Mouse (Mus musculus) limb, embryonic 12.5 days (tissue): Measurements from ENCODE around the gene Timm17a. TPM values are rescaled to one million over a fixed set of nuclear protein-coding genes. Genes with fewer than 3 reads are reported as not detected.

Experiments
- ATAC-seq: fragments of 200-750 bp; cut with Nextera tagmentation; 2 replicates; pipeline ENCODE4 v1.8.0; 2017; ENCODE audit warnings: low read depth, moderate TSS enrichment; ENCODE audit not compliant: insufficient number of reproducible peaks, insufficient read depth, low FRiP score, low TSS enrichment
- H3K27ac ChIP-seq: fragments of 300-500 bp; sonication (generic); 2 replicates; pipeline ENCODE4 v1.5.1; 2016; ENCODE audit warnings: mild to moderate bottlenecking, moderate library complexity
- H3K27me3 ChIP-seq: fragments of 300-500 bp; sonication (generic); 2 replicates; pipeline ENCODE4 v1.6.1; 2016; ENCODE audit warnings: mild to moderate bottlenecking, moderate library complexity
- H3K36me3 ChIP-seq: fragments of 300-500 bp; sonication (generic); 2 replicates; pipeline ENCODE4 v1.6.1; 2016; ENCODE audit warnings: mild to moderate bottlenecking, moderate library complexity
- H3K4me1 ChIP-seq: fragments of 300-500 bp; sonication (generic); replicated peaks from 2 replicates; pipeline ENCODE4 v1.6.1; 2016
- H3K4me2 ChIP-seq: fragments of 300-500 bp; sonication (generic); 2 replicates; pipeline ENCODE4 v1.6.1; 2016; ENCODE audit warnings: mild to moderate bottlenecking, moderate library complexity
- H3K4me3 ChIP-seq: fragments of 300-500 bp; sonication (generic); replicated peaks from 2 replicates; pipeline ENCODE4 v1.5.1; 2016; ENCODE audit warnings: mild to moderate bottlenecking
- H3K9ac ChIP-seq: fragments of 300-500 bp; sonication (generic); replicated peaks from 2 replicates; pipeline ENCODE4 v1.6.1; 2016; ENCODE audit warnings: mild to moderate bottlenecking, moderate library complexity
- H3K9me3 ChIP-seq: fragments of 300-500 bp; sonication (generic); 2 replicates; pipeline ENCODE4 v1.6.1; 2016; ENCODE audit warnings: mild to moderate bottlenecking, moderate library complexity
- WGBS: fragments of 180-500 bp; shearing (Covaris S2); methylation state at CpG from one replicate; pipeline ENCODE4 v1.1.7; 2016; 5-methylcytosine and 5-hydroxymethylcytosine counted together
- polyA plus RNA-seq: library from polyadenylated mRNA; unstranded; fragments of >200 nt; fragmentation: Nextera tagmentation; extraction: Ambion mirVana; gene quantifications from 2 replicates; pipeline ENCODE4 v1.2.1, GENCODE M21; 2016

The Timm17a gene
- polyA plus RNA-seq, result 193 and 194 TPM in 2 replicates

DNA sequence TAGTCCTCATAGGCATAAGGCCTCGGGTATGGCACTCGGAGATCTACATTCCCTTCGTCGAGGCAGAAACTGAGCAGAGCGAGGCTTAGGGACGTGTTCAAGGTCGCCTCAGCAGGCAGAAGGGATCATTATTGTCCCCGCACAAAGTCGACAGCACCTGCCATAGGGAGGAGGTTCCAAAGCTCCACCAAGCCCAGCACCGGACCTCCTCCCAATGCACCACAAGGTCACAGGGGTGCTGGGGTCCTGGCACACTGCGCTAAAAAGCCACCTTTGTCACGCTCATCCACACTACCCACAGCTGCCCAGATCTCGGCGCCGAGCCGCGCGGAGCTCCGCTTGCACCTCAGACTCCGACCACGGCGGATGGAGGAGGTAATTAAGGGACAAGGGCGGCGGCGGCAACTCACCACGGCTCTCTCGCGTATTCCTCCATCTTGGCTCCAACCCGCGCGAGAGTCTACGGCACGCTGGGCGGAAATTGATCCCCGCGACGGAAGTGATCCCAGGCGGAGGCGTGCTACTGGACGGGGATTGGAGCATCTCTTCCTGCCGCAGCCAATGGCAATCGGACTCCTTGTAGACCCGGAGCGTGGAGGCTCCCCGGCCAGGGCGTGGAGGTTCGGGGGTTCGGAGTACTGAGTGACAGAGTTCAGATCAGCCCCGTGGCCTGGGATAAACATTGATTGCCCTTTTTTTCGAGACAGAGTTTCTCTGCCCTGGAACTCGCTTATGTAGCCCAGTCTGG is at the start of gene Timm17a:
Gene Timm17a (minus strand): TSS at position 495 of the 748 bp plus-strand sequence.
- H3K9me3 ChIP-seq, result no peaks in the 10 kb centered on the region
- H3K27ac ChIP-seq, result peak within 1 kb of the TSS; percentile 90
- peak within 1 kb of the TSS; percentile 88 for H3K4me3 ChIP-seq
- peak; percentile 97 for ATAC-seq
- H3K36me3 ChIP-seq, result peaks cover 26% of the 10 kb centered on the region
- peaks cover 17% of the 10 kb centered on the region for H3K4me1 ChIP-seq
- peak within 1 kb of the TSS; percentile 96 for H3K9ac ChIP-seq
- H3K27me3 ChIP-seq, result no peaks in the 10 kb centered on the region
- H3K4me2 ChIP-seq, result peak within 1 kb of the TSS; percentile 87
- WGBS, result under 1% methylated on average over 51 of the region's 51 CpGs

DNA sequence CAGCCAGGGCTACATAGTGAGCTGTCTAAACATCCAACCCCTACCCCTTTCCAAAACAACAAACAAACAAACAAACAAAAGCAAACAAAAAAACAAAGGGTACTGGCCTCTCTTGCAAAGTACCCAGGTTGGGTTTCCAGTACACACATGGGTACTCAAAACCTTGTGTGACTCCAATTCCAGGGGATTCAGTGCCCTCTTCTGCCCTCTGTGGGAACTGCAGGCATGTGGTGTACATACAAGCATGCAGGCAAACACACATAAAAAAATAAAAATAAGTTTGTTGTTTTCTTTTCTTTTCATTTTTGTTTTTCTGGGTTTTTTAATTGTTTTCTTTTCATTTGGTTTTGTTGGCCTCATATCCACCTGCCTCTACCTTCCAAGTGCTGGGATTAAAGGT is 48.5 kb upstream of the Timm17a start:
- no peaks in the 10 kb centered on the region for H3K36me3 ChIP-seq
- H3K4me3 ChIP-seq, result no peak overlapping the region
- H3K9me3 ChIP-seq, result peaks cover 5% of the 10 kb centered on the region; the same call in 1 of the 2 replicates
- no peak overlapping the region for H3K4me2 ChIP-seq
- H3K9ac ChIP-seq, result no peak overlapping the region
- no peaks in the 10 kb centered on the region for H3K27me3 ChIP-seq
- no peak overlapping the region for H3K27ac ChIP-seq
- H3K4me1 ChIP-seq, result no peaks in the 10 kb centered on the region
- ATAC-seq, result no peak

DNA sequence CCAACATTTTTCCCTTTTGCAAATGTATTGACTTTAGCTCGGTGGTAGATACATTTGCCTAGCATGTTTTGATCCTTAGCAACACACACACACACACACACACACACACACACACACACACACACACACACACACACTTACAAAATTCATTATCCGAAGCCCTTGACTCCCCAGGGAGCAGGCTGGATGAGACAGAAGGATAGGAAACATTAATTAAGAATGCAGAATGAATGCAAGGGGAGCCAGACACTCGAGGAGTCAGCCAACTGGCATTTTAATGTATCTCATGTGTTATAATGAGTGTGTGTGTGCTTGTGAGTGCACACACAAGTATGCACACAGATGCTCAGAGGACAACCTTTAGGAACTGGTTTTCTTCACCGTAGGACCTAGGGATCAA is 47.9 kb upstream of the Timm17a start:
- H3K9ac ChIP-seq, result no peak overlapping the region

DNA sequence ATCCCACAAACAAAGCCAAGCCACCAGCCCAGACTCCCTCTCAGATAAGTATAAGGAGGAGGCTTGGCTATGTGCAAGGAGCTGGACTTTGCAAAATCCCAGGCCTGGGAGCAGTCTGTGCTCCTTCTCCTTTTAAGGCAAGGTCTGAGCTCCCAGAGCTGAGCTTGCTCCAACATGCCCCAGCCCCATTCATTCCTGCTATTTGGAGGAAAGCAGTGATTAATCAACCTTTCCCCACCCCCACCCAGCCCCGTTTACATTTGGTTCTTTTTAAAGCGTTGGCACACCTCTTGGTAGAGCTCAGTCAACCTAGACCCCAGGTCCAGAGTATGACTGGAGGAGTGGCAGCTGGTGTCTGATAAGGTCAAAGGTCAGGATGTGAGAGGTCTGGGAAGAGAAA is 45.5 kb upstream of the Timm17a start:
- no peak overlapping the region for H3K4me2 ChIP-seq

More for the DNA sequence above, 47.9 kb upstream of the Timm17a start:
- no peak overlapping the region for H3K4me2 ChIP-seq
- H3K27ac ChIP-seq, result no peak overlapping the region
- H3K4me1 ChIP-seq, result no peaks in the 10 kb centered on the region
- H3K4me3 ChIP-seq, result no peak overlapping the region
- H3K36me3 ChIP-seq, result no peaks in the 10 kb centered on the region
- 87% methylated on average over 4 of the region's 4 CpGs for whole genome bisulfite sequencing
- H3K9me3 ChIP-seq, result peaks cover 5% of the 10 kb centered on the region; the same call in 1 of the 2 replicates
- H3K27me3 ChIP-seq, result no peaks in the 10 kb centered on the region
- ATAC-seq, result no peak

DNA sequence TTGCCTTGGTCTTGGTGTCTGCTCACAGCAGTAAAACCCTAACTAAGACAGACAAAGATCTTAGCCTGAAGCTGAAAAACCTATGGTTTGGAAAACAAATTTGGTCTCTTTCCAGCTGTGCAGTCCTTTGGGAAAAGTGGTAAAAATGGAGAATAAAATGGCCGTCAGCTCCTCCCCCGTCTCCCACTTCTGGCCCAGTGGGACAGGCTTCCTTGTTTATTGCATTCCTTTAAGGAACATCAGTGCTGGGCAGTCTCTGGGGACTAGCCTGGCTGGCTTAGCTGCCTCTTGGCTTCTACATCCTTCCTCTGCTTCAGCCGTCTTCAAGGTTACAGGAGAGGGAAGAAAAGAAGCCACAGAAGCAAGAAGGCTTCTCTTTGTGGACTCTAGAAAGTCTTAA is 38.4 kb upstream of the Timm17a start:
- Histone ChIP-seq H3K27me3 (no peaks in the 10 kb centered on the region), H3K4me3 (no peak overlapping the region), H3K27ac (no peak overlapping the region), H3K9me3 (no peaks in the 10 kb centered on the region), H3K9ac (no peak overlapping the region), H3K4me1 (peaks cover 3% of the 10 kb centered on the region; the same call in 1 of the 2 replicates), H3K36me3 (no peaks in the 10 kb centered on the region), H3K4me2 (no peak overlapping the region)
- ATAC-seq, result no peak
- WGBS, result 53% methylated on average over 3 of the region's 3 CpGs

More for the DNA sequence above, 45.5 kb upstream of the Timm17a start:
- no peak for ATAC-seq
- Histone ChIP-seq H3K9me3 (peaks cover 5% of the 10 kb centered on the region; the same call in 1 of the 2 replicates), H3K4me3 (no peak overlapping the region), H3K27ac (no peak overlapping the region), H3K27me3 (no peaks in the 10 kb centered on the region), H3K4me1 (no peaks in the 10 kb centered on the region), H3K9ac (no peak overlapping the region), H3K36me3 (no peaks in the 10 kb centered on the region)
- WGBS, result 11% methylated on average over 2 of the region's 2 CpGs

DNA sequence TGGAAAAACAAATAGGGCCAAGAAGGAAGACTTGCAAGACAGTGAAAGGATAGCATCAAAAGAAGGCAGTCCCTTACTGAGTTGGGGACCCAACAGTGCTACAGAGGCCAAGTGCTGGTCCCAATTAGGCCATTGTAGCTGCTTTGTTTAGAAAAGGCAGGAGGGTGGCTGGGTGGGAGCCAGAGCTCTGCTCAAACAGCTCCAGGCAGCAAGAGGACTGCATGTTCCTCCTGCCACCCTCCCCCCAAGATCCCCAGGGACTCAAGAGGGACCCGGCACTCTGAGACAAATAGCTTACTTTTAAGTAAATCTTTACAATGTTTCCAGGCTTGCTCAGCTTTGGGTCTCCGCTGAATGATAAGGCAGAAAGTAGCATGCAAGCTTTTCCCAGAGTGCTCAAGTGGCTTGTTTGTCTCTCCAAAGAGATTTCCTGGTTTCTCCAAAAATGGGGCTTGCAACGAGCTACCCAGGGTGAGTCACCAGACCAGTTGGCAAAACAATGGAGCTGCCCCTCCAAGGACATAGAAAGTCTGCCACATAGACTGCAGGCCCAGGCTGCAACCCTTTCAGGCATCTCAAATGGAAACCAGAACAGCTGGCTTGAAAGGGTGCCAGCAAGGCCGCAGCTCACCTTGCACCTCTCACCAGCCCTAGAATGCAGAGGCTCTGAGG is 34.1 kb upstream of the Timm17a start:
- Histone ChIP-seq H3K9ac (no peak overlapping the region), H3K27me3 (no peaks in the 10 kb centered on the region), H3K4me3 (no peak overlapping the region), H3K4me1 (peaks cover 3% of the 10 kb centered on the region; the same call in 1 of the 2 replicates), H3K9me3 (no peaks in the 10 kb centered on the region), H3K27ac (no peak overlapping the region), H3K4me2 (no peak overlapping the region), H3K36me3 (no peaks in the 10 kb centered on the region)
- WGBS, result 55% methylated on average over 4 of the region's 4 CpGs
- ATAC-seq, result no peak

DNA sequence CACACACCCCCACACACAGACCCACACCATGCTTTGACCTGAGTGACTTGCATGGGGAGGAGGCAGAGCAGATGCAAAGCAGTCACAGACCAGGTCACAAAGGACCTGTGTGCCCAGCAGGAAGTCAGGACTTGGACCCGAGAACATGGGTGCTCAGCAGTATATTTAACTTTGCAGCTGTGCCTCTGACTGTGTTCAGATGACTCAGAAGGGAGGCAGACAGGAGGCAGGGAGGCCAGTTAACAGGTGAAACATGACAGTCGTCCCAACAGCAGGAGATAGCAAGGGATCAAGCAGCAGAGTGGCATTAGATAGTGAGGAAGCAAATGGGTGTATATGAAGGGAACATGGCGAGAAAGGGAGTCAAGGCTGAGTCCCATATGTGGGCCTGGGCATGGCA is 33.3 kb upstream of the Timm17a start:
- no peak for ATAC-seq
- Histone ChIP-seq H3K4me3 (no peak overlapping the region), H3K36me3 (no peaks in the 10 kb centered on the region), H3K4me1 (peaks cover 3% of the 10 kb centered on the region; the same call in 1 of the 2 replicates), H3K9me3 (no peaks in the 10 kb centered on the region), H3K9ac (no peak overlapping the region), H3K27ac (no peak overlapping the region), H3K27me3 (no peaks in the 10 kb centered on the region), H3K4me2 (no peak overlapping the region)
- 76% methylated on average over 3 of the region's 3 CpGs for WGBS

DNA sequence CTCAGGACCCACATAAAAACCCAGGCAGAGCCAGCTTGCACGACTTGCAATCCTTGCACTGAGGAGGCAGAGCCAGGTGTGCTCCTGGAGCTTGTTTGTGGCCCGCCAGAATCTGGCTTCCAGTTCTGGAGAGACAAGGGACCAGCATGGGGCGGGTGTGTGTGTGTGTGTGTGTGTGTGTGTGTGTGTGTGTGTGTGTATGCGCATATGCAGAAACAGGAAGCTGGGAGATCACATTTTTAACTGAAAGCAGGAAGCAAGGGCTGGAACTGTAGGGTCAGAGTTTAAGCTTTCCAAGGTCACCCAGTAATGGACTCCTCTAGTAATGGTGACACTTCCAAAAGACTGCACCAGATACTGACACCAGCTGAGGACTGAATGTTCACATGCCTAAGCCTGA is 30.4 kb upstream of the Timm17a start:
- Histone ChIP-seq H3K27ac (no peak overlapping the region), H3K4me2 (no peak overlapping the region), H3K4me3 (no peak overlapping the region), H3K4me1 (peaks cover 3% of the 10 kb centered on the region; the same call in 1 of the 2 replicates), H3K27me3 (no peaks in the 10 kb centered on the region), H3K9me3 (no peaks in the 10 kb centered on the region), H3K36me3 (no peaks in the 10 kb centered on the region), H3K9ac (no peak overlapping the region)
- no peak for ATAC-seq
- 55% methylated on average over 4 of the region's 4 CpGs for WGBS

DNA sequence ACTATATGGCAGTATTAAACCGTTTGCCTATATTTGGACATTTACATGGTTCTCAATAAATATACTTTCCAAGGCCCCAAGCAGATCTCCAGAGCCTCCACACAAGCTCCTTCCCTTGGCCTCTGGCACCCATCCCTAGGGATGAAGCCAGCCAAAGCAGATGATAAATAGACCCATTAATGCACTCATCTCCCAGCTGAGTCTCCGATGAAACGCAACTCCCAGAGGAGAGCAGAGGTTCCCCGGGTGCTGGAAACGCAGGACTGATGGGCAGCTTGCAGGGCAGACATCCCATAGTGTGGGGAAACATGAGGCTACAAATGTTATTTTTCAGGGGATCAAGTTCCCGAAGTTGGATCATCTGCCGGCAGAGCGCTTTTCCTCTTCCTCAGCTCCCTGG is 28.4 kb upstream of the Timm17a start:
- H3K36me3 ChIP-seq, result no peaks in the 10 kb centered on the region
- WGBS, result 82% methylated on average over 8 of the region's 8 CpGs
- H3K27me3 ChIP-seq, result no peaks in the 10 kb centered on the region
- no peak overlapping the region for H3K4me2 ChIP-seq
- H3K9me3 ChIP-seq, result no peaks in the 10 kb centered on the region
- no peak overlapping the region for H3K27ac ChIP-seq
- no peak overlapping the region for H3K9ac ChIP-seq
- H3K4me1 ChIP-seq, result no peaks in the 10 kb centered on the region
- H3K4me3 ChIP-seq, result no peak overlapping the region
- no peak for ATAC-seq

DNA sequence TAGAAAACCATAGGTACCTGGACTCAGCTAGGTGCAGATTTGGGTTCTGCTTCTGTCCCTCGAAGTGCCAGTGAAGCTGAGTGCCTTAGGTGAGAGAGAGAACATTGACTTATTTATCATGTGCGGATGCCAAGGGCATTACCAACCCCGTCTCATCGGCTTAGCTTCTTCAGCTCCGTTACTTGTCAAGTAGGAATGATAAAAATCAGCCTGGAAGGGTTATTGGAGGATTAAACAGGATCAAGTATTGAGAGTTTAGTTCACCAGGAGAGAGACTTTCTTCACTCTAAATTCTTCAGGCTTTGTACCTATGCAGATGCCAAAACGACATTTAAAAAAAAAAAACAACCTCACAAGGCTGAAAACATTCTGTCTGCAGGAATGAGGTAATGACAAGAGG is 17.0 kb upstream of the Timm17a start:
- H3K9ac ChIP-seq, result no peak overlapping the region
- ATAC-seq, result no peak
- H3K27ac ChIP-seq, result no peak overlapping the region
- H3K36me3 ChIP-seq, result no peaks in the 10 kb centered on the region
- no peaks in the 10 kb centered on the region for H3K9me3 ChIP-seq
- H3K4me2 ChIP-seq, result no peak overlapping the region
- H3K4me3 ChIP-seq, result no peak overlapping the region
- H3K4me1 ChIP-seq, result peaks cover 5% of the 10 kb centered on the region; the same call in 1 of the 2 replicates
- H3K27me3 ChIP-seq, result peaks cover 4% of the 10 kb centered on the region; the same call in 1 of the 2 replicates
- 64% methylated on average over 6 of the region's 6 CpGs for WGBS

DNA sequence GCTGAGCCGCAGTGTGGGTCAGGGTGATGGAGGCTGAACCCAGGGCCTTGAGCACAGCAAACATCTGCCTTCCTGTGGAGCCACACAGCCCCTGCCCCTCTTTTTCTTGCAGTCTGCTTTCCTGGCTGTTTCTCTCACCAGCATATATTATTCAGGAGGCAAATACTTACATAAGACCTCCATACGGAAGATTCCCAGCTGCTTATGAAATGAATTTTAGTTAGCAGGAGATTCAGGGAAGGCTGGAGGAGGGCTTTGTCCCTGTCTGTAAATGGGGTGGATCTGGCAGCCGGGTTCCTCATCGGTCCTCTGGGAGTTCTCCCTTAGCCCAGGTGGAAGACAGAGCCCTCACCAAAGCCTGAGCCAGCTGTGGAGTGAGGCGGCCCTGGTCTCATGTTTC is 14.8 kb upstream of the Timm17a start:
- Histone ChIP-seq H3K27ac (no peak overlapping the region), H3K4me1 (peaks cover 21% of the 10 kb centered on the region), H3K9me3 (no peaks in the 10 kb centered on the region), H3K4me2 (no peak overlapping the region), H3K4me3 (no peak overlapping the region), H3K27me3 (peaks cover 4% of the 10 kb centered on the region; the same call in 1 of the 2 replicates), H3K9ac (no peak overlapping the region), H3K36me3 (no peaks in the 10 kb centered on the region)
- no peak for ATAC-seq
- WGBS, result 60% methylated on average over 5 of the region's 5 CpGs
